In the genomic region with DNA sequence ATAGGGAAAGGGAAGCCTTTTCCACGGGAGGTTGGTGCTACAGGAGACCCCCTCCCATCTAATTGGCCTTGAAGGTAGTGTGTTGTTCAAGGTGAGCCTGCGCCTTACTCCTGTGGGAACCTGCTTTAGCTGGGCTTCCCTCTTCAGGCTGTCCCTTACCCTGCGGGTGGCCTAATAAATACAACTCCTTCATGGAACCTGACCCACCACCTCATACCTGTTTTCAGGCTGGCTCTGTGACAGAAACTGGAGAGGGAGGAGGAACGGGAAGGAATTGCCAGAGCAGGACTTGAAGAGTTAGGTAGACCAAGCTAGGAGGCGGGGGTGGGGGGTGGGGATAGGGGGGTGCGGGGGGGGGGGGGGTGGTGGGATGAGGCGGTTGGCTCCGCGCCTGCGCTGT, we compare ENCODE assay signal across 20 mouse cellular contexts.
DNase-seq lines count a peak whose midpoint lies in the region; ATAC-seq and TF ChIP-seq lines count a peak whose summit lies in the region.
"Had no signal": no experiment of that assay in that cellular context is flagged by ENCODE, and none has a peak within 500 bp of the region (broad histone marks: within the 10 kb centered on the region; RNA-seq: fewer than 3 reads in every experiment).

No protein-coding gene starts in this region.

- no peak for TF ChIP-seq CTCF in lung, embryonic 14.5 days (IDR thresholded peaks at IDR 0.05; ENCODE audit: low read depth)
- no peak for TF ChIP-seq CTCF in testis, adult 2 months (IDR thresholded peaks at IDR 0.05; ENCODE audit: control insufficient read depth, insufficient read depth, insufficient replicate concordance, low read depth, low read length)

- H3K27me3 ChIP-seq in forebrain, embryonic 11.5 days (ENCODE audit: control insufficient read depth, insufficient read depth, low read length): no peaks in the 10 kb centered on the region
- H3K27me3 ChIP-seq in forebrain, embryonic 13.5 days: no peaks in the 10 kb centered on the region
- no peaks in the 10 kb centered on the region for H3K27me3 ChIP-seq in lung, embryonic 14.5 days (ENCODE audit: insufficient read depth, low read length)
- no peaks in the 10 kb centered on the region for H3K27me3 ChIP-seq in testis, adult 2 months (ENCODE audit: control insufficient read depth, insufficient read depth, low read length)
- H3K27me3 ChIP-seq in midbrain, embryonic 11.5 days (ENCODE audit: control insufficient read depth, insufficient read depth, low read length): no peaks in the 10 kb centered on the region
- H3K27me3 ChIP-seq: heart, embryonic 12.5 days; Patski had no signal

- no peak for TF ChIP-seq POLR2A in testis, adult 2 months (IDR thresholded peaks at IDR 0.05; ENCODE audit: control insufficient read depth, low read depth, low read length)

- H3K36me3 ChIP-seq in forebrain, embryonic 11.5 days (ENCODE audit: control insufficient read depth, insufficient read depth, low read length): no peaks in the 10 kb centered on the region
- H3K36me3 ChIP-seq in forebrain, embryonic 13.5 days (ENCODE audit: poor library complexity, severe bottlenecking): no peaks in the 10 kb centered on the region
- no peaks in the 10 kb centered on the region for H3K36me3 ChIP-seq in lung, embryonic 14.5 days (ENCODE audit: insufficient read depth)
- no peaks in the 10 kb centered on the region for H3K36me3 ChIP-seq in testis, adult 2 months (ENCODE audit: control insufficient read depth, insufficient read depth, low read length)
- H3K36me3 ChIP-seq in midbrain, embryonic 11.5 days (ENCODE audit: control insufficient read depth, insufficient read depth, low read length): no peaks in the 10 kb centered on the region
- H3K36me3 ChIP-seq: heart, embryonic 12.5 days; hindbrain, embryonic 12.5 days had no signal

- ATAC-seq in forebrain, embryonic 11.5 days (replicated peaks; ENCODE audit: low FRiP score): 0 out of 2 replicates have a peak, but pooled peaks have one; percentile 24
- ATAC-seq in forebrain, embryonic 13.5 days: no peak
- ATAC-seq in lung, embryonic 14.5 days (ENCODE audit: insufficient read depth): peak; percentile 57; the same call in 1 of the 2 replicates
- ATAC-seq in midbrain, embryonic 11.5 days (ENCODE audit: low FRiP score): no peak
- ATAC-seq: forebrain, embryonic 14.5 days; hindbrain, embryonic 16.5 days; Patski had no signal

- no peak overlapping the region for H3K4me3 ChIP-seq in forebrain, embryonic 11.5 days (ENCODE audit: low read depth, low read length)
- no peak overlapping the region for H3K4me3 ChIP-seq in forebrain, embryonic 13.5 days
- no peak overlapping the region for H3K4me3 ChIP-seq in lung, embryonic 14.5 days (ENCODE audit: low read depth, low read length)
- peak overlapping the region; percentile 86 for H3K4me3 ChIP-seq in testis, adult 2 months (ENCODE audit: control insufficient read depth, low read depth, low read length)
- no peak overlapping the region for H3K4me3 ChIP-seq in midbrain, embryonic 11.5 days (ENCODE audit: low read depth, low read length)
- H3K4me3 ChIP-seq: hindbrain, embryonic 12.5 days had no signal

- H3K9me3 ChIP-seq in forebrain, embryonic 11.5 days (ENCODE audit: control insufficient read depth, low read length): no peaks in the 10 kb centered on the region
- H3K9me3 ChIP-seq in forebrain, embryonic 13.5 days (replicated peaks): no peaks in the 10 kb centered on the region
- H3K9me3 ChIP-seq in lung, embryonic 14.5 days (ENCODE audit: low read depth, low read length): no peaks in the 10 kb centered on the region
- H3K9me3 ChIP-seq in midbrain, embryonic 11.5 days (ENCODE audit: control insufficient read depth, low read length): no peaks in the 10 kb centered on the region
- H3K9me3 ChIP-seq: heart, embryonic 12.5 days; hindbrain, embryonic 12.5 days had no signal

- 88% methylated on average over 9 of the region's 10 CpGs for WGBS in forebrain, embryonic 11.5 days
- WGBS in forebrain, embryonic 13.5 days: 70% methylated on average over 5 of the region's 10 CpGs
- WGBS in lung, embryonic 14.5 days: 47% methylated on average over 10 of the region's 10 CpGs
- WGBS in midbrain, embryonic 11.5 days: 89% methylated on average over 8 of the region's 10 CpGs

- peaks cover 1% of the 10 kb centered on the region; the same call in 1 of the 2 replicates for H3K4me1 ChIP-seq in forebrain, embryonic 11.5 days (replicated peaks; ENCODE audit: control insufficient read depth, insufficient read depth, low read length)
- H3K4me1 ChIP-seq in forebrain, embryonic 13.5 days: peaks cover 5% of the 10 kb centered on the region; the same call in 1 of the 2 replicates
- H3K4me1 ChIP-seq in lung, embryonic 14.5 days (ENCODE audit: insufficient read depth): peaks cover 6% of the 10 kb centered on the region; the same call in 1 of the 2 replicates
- peaks cover 24% of the 10 kb centered on the region for H3K4me1 ChIP-seq in testis, adult 2 months (ENCODE audit: control insufficient read depth, insufficient read depth, low read length)
- H3K4me1 ChIP-seq in midbrain, embryonic 11.5 days (ENCODE audit: control insufficient read depth, insufficient read depth, low read length): no peaks in the 10 kb centered on the region

- DNase-seq in forebrain, embryonic 11.5 days (ENCODE audit: low spot score): no peak
- DNase-seq in lung, embryonic 14.5 days: peak; percentile 23
- DNase-seq in lung, postnatal 14 days: no peak
- no peak for DNase-seq in testis, postnatal 14 days (ENCODE audit: low spot score)
- DNase-seq in midbrain, embryonic 11.5 days (ENCODE audit: low spot score, missing footprints): no peak
- DNase-seq: adrenal gland, adult 2 months; adrenal gland, postnatal 25 days; cerebellum, adult 18-20 months; cerebellum, adult 9-11 months; cerebellum, postnatal 36 days; gastrocnemius, adult 2 months; gastrocnemius, postnatal 25 days; heart, postnatal 4 days had no signal

- H3K4me2 ChIP-seq in forebrain, embryonic 11.5 days (ENCODE audit: low read depth, low read length, severe bottlenecking): no peak overlapping the region
- no peak overlapping the region for H3K4me2 ChIP-seq in forebrain, embryonic 13.5 days
- H3K4me2 ChIP-seq in lung, embryonic 14.5 days: no peak overlapping the region
- no peak overlapping the region for H3K4me2 ChIP-seq in midbrain, embryonic 11.5 days

- H3K9ac ChIP-seq in forebrain, embryonic 11.5 days (ENCODE audit: low read length): no peak overlapping the region
- H3K9ac ChIP-seq in forebrain, embryonic 13.5 days: no peak overlapping the region
- no peak overlapping the region for H3K9ac ChIP-seq in lung, embryonic 14.5 days
- no peak overlapping the region for H3K9ac ChIP-seq in midbrain, embryonic 11.5 days (ENCODE audit: low read length)
- H3K9ac ChIP-seq: hindbrain, embryonic 12.5 days had no signal

- H3K27ac ChIP-seq in forebrain, embryonic 11.5 days (ENCODE audit: low read depth, low read length): no peak overlapping the region
- no peak overlapping the region for H3K27ac ChIP-seq in forebrain, embryonic 13.5 days
- no peak overlapping the region for H3K27ac ChIP-seq in lung, embryonic 14.5 days (ENCODE audit: low read depth)
- H3K27ac ChIP-seq in testis, adult 2 months (ENCODE audit: control insufficient read depth, insufficient read depth, low read depth, low read length): peak overlapping the region; percentile 39
- H3K27ac ChIP-seq in midbrain, embryonic 11.5 days (ENCODE audit: low read depth, low read length): no peak overlapping the region
- H3K27ac ChIP-seq: gastrocnemius, adult 2 months; hindbrain, embryonic 12.5 days had no signal

Comparison
In these comparisons a context has a peak if more than half of its experiments do, and no peak if none do; other contexts are left out.
1. ATAC-seq: peak in forebrain, embryonic 11.5 days (single experiment) and lung, embryonic 14.5 days (single experiment); none in forebrain, embryonic 13.5 days (single experiment) and midbrain, embryonic 11.5 days (single experiment).